Mouse (Mus musculus): ENCODE measurements at regions not wholly inside any gene's neighbourhood (a gene's known extent, or its start where the extent isn't known, plus 50 kb on each side); places are given as distances from the start of the nearest gene placed in this dataset.

DNA sequence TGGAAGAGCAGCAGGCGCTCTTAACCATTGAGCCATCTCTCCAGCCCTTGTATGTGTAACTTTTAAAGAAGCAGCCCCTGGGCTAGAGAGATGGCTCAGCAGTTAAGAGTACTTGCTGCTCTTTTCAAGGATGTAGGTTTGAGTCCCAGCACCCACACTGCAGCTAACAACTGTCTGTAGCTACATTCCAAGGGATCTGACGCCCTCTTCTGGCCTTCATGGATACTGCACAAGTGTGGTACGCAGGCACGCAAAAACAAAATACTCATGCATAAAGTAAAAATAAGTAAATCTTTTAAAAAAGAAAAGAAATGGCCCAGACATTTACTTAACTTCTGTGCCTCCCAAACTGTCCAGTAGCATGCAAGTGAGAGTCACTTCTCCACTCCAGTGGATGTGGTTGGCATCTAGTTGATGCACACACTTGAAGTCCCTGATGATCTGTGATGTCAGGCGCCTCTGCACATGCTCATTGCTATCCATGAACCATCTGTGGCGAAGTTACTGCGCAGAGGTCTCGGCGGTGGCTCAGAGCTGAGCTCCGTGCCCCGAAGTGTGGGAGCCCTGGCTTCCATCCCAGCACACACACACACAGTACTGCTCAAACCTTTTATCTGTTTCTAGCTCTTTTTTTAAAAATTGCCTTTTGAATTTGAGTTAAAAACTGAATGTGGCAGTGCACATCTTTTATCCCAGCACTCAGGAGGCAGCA lies 59.0 kb upstream of the Nkx1-1 start:
- TF ChIP-seq SMC3 (IDR thresholded peaks at IDR 0.05; ENCODE audit: low read depth, low read length): no peak
- 0 out of 4 replicates have a peak, but pooled peaks of 1 of the 2 experiments have one; percentile 8 for TF ChIP-seq CTCF (conservative IDR thresholded peaks at IDR 0.05 in 1 of 2, IDR thresholded peaks at IDR 0.05 in 1 of 2; ENCODE audit: low read depth in 2 of 2, low read length in 2 of 2)
- TF ChIP-seq POLR2A (IDR thresholded peaks at IDR 0.05; ENCODE audit: low read depth, low read length): no peak
- no peak for TF ChIP-seq MEF2A (IDR thresholded peaks at IDR 0.05; ENCODE audit: borderline replicate concordance, low read depth, low read length)
- TF ChIP-seq NELFE (IDR thresholded peaks at IDR 0.05; ENCODE audit: low read depth, low read length): no peak
- TF ChIP-seq TCF12 (IDR thresholded peaks at IDR 0.05; ENCODE audit: low read depth, low read length): no peak
- no peak for TF ChIP-seq ZC3H11A (IDR thresholded peaks at IDR 0.05; ENCODE audit: low read depth, low read length)
- TF ChIP-seq EP300 (IDR thresholded peaks at IDR 0.05; ENCODE audit: low read length): no peak
- no peak for TF ChIP-seq MAX (IDR thresholded peaks at IDR 0.05; ENCODE audit: low read length)
- no peak for TF ChIP-seq BHLHE40 (IDR thresholded peaks at IDR 0.05; ENCODE audit: low read depth, low read length)
- TF ChIP-seq ETS1 (conservative IDR thresholded peaks at IDR 0.05; ENCODE audit: low read depth, low read length): no peak
- TF ChIP-seq JUND (conservative IDR thresholded peaks at IDR 0.05; ENCODE audit: low read depth, low read length): no peak
- no peak for TF ChIP-seq MXI1 (IDR thresholded peaks at IDR 0.05; ENCODE audit: low read depth, low read length)

Data from CH12.LX (cell line).